Mouse (Mus musculus): Measurements from ENCODE around the gene Mrps11. TPM values are rescaled to one million over a fixed set of nuclear protein-coding genes. Genes with fewer than 3 reads are reported as not detected.

Gene Mrps11
- 10 to 100 TPM; 33.0 to 43.2 TPM for total RNA-seq (2021)
- long read RNA-seq, experiment 1, transcript Mrps11-201 (6 exons, 1,056 nt), result major isoform, 28 of 38 reads
- long read RNA-seq, experiment 1, partial matches to known transcripts, result 0 of 38 reads
- long read RNA-seq, experiment 1, other reads (novel, unspliced or antisense), result 8 of 38 reads
- long read RNA-seq, experiment 2, transcript Mrps11-201 (6 exons, 1,056 nt), result major isoform, 60 of 73 reads
- long read RNA-seq, experiment 2, transcript Mrps11-205 (6 exons, 825 nt), result minor isoform, 5 of 73 reads
- long read RNA-seq, experiment 2, partial matches to known transcripts, result 5 of 73 reads
- long read RNA-seq, experiment 2, other reads (novel, unspliced or antisense), result 3 of 73 reads

DNA sequence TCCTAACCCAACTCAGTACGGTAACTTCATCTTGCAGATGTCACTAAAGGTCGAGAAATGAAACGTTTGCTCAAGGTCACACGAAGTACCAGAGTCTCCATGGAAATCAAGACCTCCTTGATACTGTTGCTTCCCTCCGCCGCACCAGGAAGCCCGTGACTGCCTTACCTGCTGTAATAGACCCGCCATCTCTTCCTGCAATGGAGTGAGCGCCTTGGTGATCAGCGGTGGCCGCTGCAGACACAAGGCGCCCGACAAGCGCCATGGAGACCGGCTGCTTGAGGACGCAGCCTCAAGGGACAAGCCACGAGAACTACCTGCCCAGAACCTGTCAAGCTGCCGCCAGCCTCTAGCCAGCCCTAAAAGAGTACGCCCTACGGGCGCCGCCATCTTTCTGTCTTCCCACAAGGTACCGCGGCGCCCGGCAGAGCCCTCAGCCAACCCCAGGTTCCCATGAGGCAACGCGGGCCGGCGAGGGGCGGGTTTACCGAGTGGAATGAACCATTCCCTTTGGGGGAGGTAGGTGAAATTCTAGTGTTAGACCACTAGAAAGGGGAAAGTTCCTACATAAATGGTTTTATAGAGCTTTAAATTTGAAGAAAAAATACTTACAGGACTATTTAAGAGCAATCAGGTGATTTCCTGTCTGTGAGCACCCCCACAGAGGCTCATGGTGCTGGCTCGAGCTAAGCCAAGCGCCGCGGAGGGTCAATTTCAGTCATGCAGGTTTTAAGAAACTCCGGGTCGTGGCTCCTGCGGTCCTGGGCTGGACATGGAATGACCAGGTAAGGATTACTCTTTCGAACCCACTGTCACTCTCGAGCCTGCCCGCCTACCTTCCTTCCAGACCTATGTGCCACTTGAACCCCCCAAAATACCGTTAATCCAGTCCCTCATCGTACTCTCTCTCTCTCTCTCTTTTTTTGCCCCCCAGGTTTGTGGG is at the start of gene Mrps11, which contains the start of gene Mrpl46:
Mrps11 (plus strand) TSS at position 481 of the 943 bp plus-strand sequence.
Mrpl46 (minus strand) TSS at position 893 of the 943 bp plus-strand sequence.
- DNase-seq (ENCODE audit: low spot score in 2 of 2), result peak; percentile 76 to 88

GRCm38 (mm10) chr7:78737196-78737595 is 45.7 kb upstream of the Mrps11 start:
- DNase-seq (ENCODE audit: low spot score in 2 of 2), result no peak

DNA sequence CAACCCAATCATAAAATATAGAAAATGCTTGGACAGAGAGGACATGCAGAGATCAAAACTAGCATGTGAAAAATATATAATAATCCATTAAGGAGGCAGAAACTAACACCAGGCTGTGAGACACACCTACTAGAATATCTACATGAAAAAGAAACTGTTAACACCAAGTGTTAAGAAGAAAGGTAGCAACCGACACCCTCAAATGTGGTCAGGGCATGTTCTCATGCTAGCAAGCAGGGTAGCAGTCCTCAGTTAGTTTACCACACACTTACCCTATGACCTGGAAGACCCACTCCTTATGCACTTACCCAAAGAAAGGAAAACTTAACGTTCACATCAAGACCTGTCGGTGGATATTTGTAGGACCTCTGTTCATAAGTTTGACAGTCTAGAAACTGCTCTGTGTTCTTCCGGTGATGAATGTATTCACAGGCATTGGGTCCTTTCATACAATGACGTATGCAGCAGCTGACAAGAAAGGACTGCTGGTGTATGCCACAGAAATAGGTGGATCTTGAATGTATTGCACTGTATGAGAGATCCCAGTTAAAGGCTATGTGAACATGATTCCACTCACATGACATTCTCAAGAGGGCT is 45.2 kb upstream of the Mrps11 start, which contains the start of gene Ntrk3:
Ntrk3 (minus strand) TSS at position 399 of the 597 bp plus-strand sequence.
- no peak for DNase-seq (ENCODE audit: low spot score in 2 of 2)

GRCm38 (mm10) chr7:78739351-78740000 is 43.4 kb upstream of the Mrps11 start:
- no peak for DNase-seq (ENCODE audit: low spot score in 2 of 2)

DNA sequence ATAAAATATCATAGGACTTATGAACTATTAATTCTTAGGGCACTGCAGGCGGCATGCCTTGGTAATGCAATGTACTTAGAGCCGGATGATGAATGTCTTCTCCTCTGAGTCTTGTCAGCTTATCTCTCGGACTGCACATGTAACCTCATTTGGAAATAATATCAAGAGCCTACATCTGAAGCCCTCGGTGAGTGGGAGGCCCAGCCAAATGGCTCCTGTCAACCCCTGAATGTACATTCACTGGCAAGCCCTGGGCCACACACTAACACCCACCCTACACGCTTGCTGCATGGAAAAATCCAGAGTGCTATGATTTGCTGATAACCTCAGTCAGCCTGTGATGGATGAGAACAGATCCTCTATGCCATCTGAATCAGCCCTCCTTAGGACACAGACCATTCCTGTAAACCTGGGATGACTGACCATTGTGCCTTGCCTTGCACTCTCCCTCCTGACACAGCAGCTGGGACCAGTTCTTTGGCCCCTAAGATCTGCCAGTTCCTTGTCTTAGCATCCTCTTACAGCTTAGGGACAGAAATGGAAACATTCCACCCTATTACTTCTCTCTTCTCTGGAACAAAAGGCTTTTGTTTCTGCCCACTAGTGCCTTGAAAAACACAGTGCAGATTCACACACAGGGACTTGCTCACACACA is 39.1 kb upstream of the Mrps11 start:
- no peak for DNase-seq (ENCODE audit: low spot score in 2 of 2)

GRCm38 (mm10) chr7:78752961-78753360 is 30.0 kb upstream of the Mrps11 start:
- no peak for DNase-seq (ENCODE audit: low spot score in 2 of 2)

GRCm38 (mm10) chr7:78753752-78754457 is 29.0 kb upstream of the Mrps11 start:
- no peak for DNase-seq (ENCODE audit: low spot score in 2 of 2)

GRCm38 (mm10) chr7:78754458-78755000 is 28.4 kb upstream of the Mrps11 start:
- DNase-seq (ENCODE audit: low spot score in 2 of 2), result peak; percentile 34 to 40

DNA sequence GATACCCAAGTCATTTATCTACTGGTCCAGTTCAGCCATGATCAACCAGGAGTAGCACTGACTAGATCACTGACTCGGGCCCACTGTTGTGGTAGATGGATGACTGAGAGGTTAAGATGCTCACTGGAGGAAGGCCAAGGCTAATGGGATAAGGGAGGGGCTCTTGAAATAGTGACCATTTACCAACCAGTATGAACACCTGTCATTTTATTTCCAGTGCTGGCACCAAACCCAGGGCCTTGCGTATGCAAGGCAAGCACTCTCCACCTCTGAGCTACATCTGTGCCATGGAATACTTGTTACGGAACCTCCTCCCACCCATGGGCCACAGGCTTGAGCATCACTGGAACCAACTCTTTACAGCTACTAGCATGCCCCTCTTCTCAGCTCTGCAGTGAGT is 19.1 kb upstream of the Mrps11 start:
- DNase-seq (ENCODE audit: low spot score in 2 of 2), result no peak

- peak in 1 of 2 experiments; percentile 48 for DNase-seq (ENCODE audit: low spot score in 2 of 2)
Measured at GRCm38 (mm10) chr7:78765215-78765631, 17.7 kb upstream of the Mrps11 start.

DNA sequence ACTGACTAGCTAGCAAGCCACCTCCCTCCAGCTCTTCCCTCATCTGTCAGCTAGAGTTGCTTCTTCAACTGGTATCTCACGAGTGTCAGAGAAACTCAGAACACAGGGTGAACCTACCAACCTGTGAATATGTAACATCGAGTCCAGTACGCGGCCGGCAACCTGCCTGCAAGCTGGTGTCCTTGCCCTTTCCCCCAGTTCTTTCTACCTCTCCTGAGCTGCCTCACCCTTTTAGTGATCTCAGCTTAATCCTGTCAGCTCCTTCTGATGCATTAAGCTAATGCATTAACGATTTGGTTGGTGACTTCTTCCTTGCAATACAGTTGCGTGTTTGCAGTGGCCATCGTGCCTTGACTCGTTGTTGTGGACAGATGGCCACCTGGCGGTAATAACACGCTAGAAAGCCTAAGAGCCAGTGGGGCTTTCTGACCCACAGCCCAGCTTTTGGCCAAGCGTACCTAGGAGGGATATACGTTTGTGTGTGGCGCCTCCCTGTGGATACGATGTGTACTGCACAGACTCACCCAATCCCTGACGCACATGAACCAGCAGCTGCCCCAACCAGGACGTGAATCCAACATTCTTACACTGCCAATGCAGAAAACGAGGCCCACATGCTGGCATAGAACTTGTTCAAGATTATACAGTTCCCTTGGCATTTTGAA is 16.8 kb upstream of the Mrps11 start:
- peak; percentile 92 to 93 for DNase-seq (ENCODE audit: low spot score in 2 of 2)

- DNase-seq (ENCODE audit: low spot score in 2 of 2), result no peak
Measured at GRCm38 (mm10) chr7:78767929-78768531, 14.9 kb upstream of the Mrps11 start.

DNA sequence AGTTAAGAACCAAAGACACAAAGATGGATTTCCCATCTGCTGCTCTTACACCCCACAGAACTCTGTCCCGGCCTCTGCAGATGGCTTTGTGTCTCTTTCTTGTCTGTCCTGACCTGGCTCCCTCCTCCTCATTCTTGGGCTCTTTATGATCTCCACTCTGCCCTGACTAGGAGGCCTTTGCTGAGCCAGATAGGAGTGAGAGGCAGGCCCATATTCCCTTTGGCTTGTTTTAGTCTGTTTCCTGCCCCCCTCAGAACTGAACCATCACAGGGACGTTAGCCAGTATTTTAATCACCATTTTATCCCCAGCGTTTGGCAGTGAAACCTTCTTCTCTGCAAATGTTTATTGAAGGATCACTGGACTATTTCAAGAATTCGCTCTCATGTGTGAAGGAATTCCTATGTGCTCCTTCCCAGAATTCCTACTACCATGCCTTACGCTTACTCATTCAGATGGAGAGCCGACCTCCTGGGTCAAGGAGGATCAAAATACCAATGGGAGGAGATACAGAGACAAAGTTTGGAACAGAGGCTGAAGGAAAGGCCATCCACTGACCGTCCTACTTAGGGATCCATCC is 13.8 kb upstream of the Mrps11 start:
- no peak for DNase-seq (ENCODE audit: low spot score in 2 of 2)

GRCm38 (mm10) chr7:78770936-78771335 is 12.0 kb upstream of the Mrps11 start:
- DNase-seq (ENCODE audit: low spot score in 2 of 2), result no peak

DNA sequence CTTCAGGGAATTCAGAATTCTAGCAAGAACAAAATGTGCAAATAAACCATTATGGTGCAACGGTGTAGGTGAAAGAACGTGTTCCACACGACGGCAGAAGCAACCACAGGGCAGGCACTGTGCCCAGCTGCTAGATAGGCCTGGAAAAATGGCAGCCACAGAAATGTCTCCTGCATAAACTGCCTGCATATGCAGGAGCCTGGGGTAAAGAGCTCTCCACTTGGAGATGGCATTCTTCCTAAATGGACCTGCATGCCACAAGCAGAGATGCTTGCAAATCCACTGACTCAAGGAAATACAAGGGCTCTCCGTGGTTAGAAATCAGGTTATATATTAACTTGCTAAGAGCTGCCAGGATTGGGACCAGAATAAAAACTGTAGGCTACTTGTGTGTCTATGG is 4.2 kb upstream of the Mrps11 start:
- no peak for DNase-seq (ENCODE audit: low spot score in 2 of 2)

GRCm38 (mm10) chr7:78785906-78786305 is 3.0 kb downstream of the Mrps11 start:
- no peak for DNase-seq (ENCODE audit: low spot score in 2 of 2)

GRCm38 (mm10) chr7:78787793-78788380 is 5.0 kb downstream of the Mrps11 start:
- DNase-seq (ENCODE audit: low spot score in 2 of 2), result peak in 1 of 2 experiments; percentile 60
